Mouse (Mus musculus): Measurements from ENCODE around the gene Hnrnpr. TPM values are rescaled to one million over a fixed set of nuclear protein-coding genes. Genes with fewer than 3 reads are reported as not detected.

Hnrnpr gene
- total RNA-seq, 2 experiments from 2014 or later, result 73.9 to 81.7 TPM

- no peak for DNase-seq
Observed at GRCm38 (mm10) chr4:136308355-136308754, 2.4 kb upstream of the Hnrnpr start.

DNA sequence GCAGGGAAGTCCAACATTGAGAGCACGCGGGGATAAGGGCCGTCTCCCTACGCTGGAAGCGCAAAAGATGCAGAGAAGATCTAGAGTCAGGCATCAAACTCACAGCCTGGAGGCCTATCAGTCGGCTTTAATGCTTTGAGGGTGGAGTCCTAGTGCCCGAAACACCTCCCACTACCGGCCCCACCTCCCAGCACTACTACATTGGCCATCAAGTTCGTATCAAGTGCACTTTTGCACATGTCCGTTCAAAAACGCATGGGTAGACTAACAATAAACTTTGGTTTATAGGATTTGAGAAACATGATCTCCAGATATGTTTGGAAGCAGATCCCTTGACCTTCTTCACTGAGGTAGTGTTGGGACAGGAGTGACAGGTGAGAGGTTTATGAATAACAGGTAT, 962 bp upstream of the Hnrnpr start:
- DNase-seq, result peak; percentile 75 to 78

DNA sequence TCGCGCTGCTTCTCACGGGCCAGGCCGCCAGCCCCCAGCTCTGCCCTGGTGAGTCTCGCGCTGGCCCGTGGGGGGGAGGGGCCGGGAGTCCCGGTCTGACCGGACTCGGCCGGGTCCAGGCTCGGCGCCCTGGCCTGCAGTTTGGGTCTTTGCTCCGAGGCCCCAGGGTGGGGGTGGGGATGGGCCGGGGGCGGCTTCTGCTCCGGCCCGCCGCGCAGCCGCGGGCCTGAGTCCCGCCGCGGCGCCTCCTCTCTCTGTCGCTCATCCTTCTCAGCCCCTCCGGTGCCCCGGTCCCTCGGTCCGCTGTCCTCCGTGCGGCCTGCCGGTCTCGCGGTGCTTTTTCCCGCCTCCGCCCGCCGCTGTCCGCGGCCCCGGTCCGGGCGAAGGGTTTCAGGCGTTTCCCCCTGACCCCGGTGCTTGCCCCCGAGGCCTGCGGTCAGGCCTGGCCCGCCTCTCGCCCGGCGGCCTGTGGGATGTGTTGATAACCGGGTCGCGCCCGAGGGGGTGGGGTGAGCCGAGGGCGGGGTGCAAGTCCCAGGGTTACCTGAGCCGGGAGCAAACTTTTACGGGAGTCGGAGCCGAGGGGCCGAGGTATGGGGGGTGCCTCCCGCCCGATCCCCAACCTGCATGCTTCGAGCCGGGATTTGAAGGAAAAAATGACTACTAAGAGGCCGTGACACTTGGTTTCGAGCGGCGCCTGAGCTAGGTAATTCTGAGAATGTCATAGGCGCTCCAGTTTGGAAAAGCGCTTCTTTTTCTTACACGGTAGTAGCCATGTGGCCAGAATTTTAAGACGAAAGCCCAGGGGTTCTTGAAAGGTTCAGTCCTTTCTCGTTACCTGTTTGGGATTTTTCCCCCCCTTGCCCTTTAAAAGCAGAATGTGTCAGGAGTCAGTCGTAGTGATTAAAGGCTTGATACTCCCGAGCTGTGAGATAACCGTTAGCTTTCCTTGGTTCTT, 579 bp downstream of the Hnrnpr start:
- peak; percentile 70 to 76 for DNase-seq

DNA sequence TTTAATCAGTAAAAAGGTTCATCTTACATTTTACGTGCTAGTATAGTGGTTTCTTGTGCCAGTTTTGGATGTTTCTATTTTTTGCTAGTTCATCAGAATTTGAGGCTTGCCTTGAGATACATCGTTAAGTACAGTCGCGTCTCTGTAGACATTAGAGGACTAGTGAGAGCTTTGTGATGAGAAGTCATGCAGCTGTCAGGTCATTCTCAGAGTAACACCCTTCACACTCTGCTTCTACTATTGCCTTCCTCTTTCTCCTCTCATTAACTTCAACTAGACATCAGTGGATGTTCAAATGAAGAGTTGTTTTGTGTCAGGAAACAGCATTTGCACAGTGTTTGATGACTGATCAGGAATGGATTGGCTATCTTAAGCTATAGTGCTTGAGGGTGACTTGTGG, 1.9 kb downstream of the Hnrnpr start:
- DNase-seq, result no peak

GRCm38 (mm10) chr4:136317667-136318066, 6.9 kb downstream of the Hnrnpr start:
- no peak for DNase-seq

GRCm38 (mm10) chr4:136320016-136320415, 9.3 kb downstream of the Hnrnpr start:
- peak; percentile 24 to 34 for DNase-seq

GRCm38 (mm10) chr4:136324226-136324625, 13.5 kb downstream of the Hnrnpr start:
- DNase-seq, result peak in 1 of 2 experiments; percentile 51

DNA sequence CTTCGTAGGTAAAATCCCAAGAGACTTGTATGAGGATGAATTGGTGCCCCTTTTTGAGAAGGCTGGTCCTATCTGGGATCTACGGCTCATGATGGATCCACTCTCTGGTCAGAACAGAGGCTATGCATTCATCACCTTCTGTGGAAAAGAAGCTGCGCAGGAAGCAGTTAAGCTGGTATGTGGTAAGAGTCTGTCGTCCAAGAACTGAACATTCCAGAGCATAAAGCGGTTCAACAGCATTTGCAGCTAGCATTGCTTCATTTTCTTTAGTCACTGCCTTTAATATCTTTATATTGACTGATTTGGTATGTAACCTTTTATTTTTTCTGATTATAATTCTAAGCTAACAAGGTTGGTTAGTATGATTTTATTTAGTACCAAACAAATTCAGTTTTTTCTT, 16.5 kb downstream of the Hnrnpr start:
- DNase-seq, result no peak

DNA sequence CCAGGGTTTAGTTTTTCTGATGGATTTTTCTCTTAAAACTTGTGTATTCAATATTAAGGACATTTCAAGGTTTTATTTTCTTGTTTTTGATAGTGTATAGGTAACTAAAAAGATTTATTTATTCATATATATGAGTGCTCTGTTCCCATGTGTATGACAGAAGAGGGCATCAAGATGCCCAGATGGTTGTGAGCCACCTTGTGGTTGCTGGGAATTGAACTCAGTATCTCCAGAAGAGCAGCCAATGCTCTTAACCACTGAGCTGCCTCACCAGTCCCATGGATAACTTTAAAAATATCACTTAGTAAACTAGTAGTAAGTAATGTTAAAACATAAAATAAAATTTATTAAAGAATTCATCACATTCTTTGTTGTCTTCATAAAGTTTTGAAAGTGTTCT, 17.4 kb downstream of the Hnrnpr start:
- DNase-seq, result no peak

GRCm38 (mm10) chr4:136331709-136332108, 21.0 kb downstream of the Hnrnpr start:
- DNase-seq, result no peak

- no peak for DNase-seq
Observed at GRCm38 (mm10) chr4:136333191-136333590, 22.4 kb downstream of the Hnrnpr start.

DNA sequence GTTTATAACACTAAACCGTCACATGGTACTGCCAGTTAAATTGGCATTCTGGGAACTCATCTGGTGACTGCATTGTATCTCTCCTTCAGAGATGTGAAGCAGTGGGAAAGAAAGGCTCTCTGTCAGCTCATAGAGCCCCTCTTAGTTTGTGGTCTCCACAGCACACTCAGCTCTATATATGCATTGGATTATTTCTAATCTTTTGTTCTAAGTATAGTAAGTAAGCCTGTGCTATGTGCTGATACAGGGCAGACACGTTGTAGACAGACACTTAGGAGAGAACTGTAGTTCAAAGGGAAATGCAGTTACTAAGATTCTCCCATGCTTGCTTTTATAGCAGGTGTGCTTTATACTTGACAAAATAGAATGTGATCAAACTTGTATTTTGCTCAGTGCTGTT, 24.3 kb downstream of the Hnrnpr start:
- DNase-seq, result no peak

DNA sequence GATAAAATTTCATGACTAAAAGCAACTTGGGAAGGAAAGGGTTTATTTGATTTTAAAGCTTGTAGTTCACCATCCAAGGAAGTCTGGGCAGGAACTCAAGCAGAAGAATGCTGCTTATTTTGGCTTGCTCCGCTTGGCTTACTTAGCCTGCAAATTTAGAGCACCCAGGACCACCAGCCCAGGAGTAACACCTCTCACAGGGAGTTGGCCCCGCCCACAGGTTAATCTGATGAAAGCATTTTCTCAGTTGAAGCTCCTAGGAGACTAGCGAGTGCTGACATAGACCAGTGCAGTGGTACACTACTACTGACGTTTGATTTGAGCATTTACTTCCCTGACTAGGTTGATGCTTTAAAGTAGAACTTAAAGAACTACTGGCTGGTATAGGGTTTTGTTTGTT, 26.4 kb downstream of the Hnrnpr start:
- no peak for DNase-seq

- DNase-seq, result no peak
Observed at GRCm38 (mm10) chr4:136349616-136350015, 38.9 kb downstream of the Hnrnpr start.

DNA sequence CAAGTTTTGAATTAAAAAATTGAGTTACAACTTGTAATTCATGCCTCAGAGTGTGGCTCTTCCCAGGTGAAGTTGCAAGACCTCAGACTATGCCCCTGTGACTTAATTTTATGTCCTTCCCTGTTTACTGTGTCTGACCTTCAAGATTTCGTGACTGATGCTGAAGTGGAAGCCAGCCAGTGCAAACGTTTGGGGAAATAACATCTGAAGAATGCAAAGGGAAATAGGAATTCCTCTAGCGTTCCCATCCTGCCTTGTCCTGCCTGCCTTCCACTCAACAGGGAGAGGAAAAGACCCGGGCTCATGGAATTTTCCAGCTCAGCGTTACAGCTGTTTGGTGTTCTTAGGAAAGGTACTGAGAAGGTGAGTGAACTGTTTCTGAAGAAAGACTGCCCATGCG, 46.3 kb downstream of the Hnrnpr start:
- DNase-seq, result no peak

GRCm38 (mm10) chr4:136357429-136357828, 46.7 kb downstream of the Hnrnpr start:
- DNase-seq, result no peak

DNA sequence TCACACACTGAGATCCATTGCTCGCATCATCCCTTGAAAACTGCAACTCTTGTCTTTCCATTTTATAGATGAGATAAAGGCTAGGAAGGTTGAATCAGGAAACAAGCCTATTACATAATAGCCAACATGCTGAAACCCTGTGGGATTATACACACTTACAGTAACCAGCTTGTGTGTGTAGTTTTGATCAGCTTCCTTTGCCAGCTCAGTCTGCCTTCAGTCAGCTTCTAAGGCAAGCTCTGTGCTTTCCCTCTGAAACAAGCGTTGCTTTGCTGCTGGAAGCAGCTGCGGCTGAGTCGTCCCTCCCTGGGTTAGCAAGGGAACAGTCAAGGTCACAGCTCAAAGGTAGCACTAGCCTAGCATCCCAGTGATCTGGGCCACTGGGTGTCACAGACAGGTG, 57.1 kb downstream of the Hnrnpr start:
- no peak for DNase-seq

GRCm38 (mm10) chr4:136369727-136370126, 59.0 kb downstream of the Hnrnpr start:
- DNase-seq, result peak; percentile 30 to 60

DNA sequence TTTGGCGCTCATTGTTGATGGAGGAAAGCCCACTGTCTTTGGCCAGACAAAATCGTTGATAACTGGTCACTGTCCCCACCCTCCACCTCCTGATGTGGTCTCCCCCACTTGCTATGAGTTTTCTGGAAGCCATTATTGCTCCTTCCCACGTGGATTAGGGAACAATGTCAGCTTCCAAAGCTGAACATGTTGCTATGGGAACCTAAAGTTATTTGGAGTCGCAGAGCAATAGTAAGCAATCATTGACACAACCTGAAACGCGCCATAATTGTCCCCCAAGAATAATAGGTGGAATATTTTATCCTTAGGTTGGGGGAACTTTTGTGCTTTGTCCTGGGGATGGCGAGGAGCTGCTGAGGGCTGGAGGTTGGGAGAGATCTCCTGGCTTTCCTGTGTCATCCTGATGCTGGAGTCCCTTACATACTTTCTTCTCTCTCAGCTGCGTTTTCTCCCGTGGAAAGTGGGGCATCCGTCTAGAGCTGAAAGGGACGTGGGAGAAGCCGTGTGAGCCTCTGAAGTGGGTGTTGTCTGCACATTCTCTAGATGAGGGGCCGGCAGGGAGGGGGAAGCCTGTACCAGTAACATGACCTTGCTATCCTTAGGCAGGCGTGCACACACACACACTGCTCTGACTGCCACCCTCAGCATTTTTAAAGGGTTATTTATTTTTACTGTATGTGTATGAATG, 62.9 kb downstream of the Hnrnpr start:
- no peak for DNase-seq

DNA sequence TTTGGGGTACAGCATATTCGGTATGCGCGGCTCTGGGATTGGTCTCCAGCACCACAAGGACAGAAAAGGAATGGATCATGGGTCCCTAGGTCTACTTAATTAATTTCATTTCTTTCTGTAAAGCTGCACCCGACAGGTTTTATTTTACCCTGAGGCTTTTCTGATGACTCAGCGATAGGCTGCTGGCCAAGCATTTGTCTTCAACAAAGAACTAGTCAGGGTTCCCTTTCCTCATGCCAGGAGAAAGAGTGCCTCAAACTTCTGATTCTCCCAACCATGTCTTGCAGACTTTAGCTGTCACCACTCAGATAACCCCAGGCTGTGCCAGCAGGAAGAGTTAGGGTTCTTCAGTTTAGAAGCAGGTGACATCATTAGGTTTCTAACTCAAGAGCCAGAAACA, 66.3 kb downstream of the Hnrnpr start:
- DNase-seq, result peak; percentile 39 to 51

GRCm38 (mm10) chr4:136383052-136383451, 72.3 kb downstream of the Hnrnpr start:
- no peak for DNase-seq

GRCm38 (mm10) chr4:136383839-136384238, 73.1 kb downstream of the Hnrnpr start:
- DNase-seq, result no peak

DNA sequence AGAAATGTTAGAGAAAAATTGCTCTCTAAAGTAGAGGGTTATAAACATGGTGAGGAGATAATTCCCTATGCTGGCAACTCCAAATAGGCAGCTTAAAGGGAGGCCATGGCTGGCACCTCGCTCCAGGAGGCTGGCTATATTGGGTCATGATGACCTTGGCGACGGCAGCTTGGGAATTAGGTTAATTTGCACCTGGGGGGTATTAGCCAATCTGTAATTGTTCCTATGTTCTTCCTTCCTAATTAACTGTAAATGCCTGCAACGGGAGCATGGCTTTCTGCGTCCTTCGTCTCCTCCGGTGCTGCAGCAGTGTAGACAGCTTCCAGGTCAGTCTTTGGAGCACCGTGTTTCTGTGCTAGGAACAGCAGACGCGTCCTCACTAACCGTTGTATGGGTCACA, 76.5 kb downstream of the Hnrnpr start:
- DNase-seq, result no peak

Measured in adrenal gland, postnatal 36 days (tissue).